Mouse (Mus musculus): ENCODE results near the gene B3galt5. TPM values are rescaled to one million over a fixed set of nuclear protein-coding genes. Genes with fewer than 3 reads are reported as not detected.
A peak's percentile ranks its signal among the peaks of the same experiment; 100 is the strongest.

Gene B3galt5
- total RNA-seq, 1 experiment = not detected

- H3K4me3 ChIP-seq (ENCODE audit: insufficient read depth in 1 of 2, low read depth in 1 of 2, low read length in 2 of 2, poor library complexity in 1 of 2, severe bottlenecking in 1 of 2) = no peak overlapping the region
- in situ Hi-C loops (cut with MboI; ENCODE audit: low sequenced_read_pairs in 2 of 2, unreplicated experiment in 2 of 2) = loop anchor here (5.0 to 10.0 kb wide), 2 partner anchors 114 to 116 kb away; no protein-coding TSS in a partner anchor
- H3K9ac ChIP-seq (ENCODE audit: insufficient read depth, low read depth, low read length, poor library complexity, severe bottlenecking) = no peak overlapping the region
- no peak for DNase-seq (ENCODE audit: low read depth, low spot score)
- no peaks in the 10 kb centered on the region for H3K9me3 ChIP-seq (ENCODE audit: control insufficient read depth, insufficient read depth, low read depth, low read length)
- H3K4me1 ChIP-seq (ENCODE audit: control insufficient read depth in 2 of 2, insufficient read depth in 2 of 2, low read length in 2 of 2, poor library complexity in 1 of 2) = no peaks in the 10 kb centered on the region
- no peak for TF ChIP-seq ZC3H11A (IDR thresholded peaks at IDR 0.05; ENCODE audit: borderline replicate concordance, low read depth, low read length)
- no peak for TF ChIP-seq MAFK (IDR thresholded peaks at IDR 0.05; ENCODE audit: insufficient read depth, low read depth, low read length)
- TF ChIP-seq HCFC1 (IDR thresholded peaks at IDR 0.05; ENCODE audit: borderline replicate concordance, insufficient read depth, low read length) = no peak
- no peak for TF ChIP-seq CHD2 (IDR thresholded peaks at IDR 0.05; ENCODE audit: low read depth, low read length)
- TF ChIP-seq ZNF384 (IDR thresholded peaks at IDR 0.05; ENCODE audit: low read depth, low read length) = no peak
- no peak overlapping the region for H3K27ac ChIP-seq (ENCODE audit: insufficient read depth, low read depth, low read length, poor library complexity, severe bottlenecking)
- no peaks in the 10 kb centered on the region for H3K36me3 ChIP-seq (ENCODE audit: control insufficient read depth, insufficient read depth, low read length, poor library complexity, severe bottlenecking)
These were observed 7.2 kb upstream of the B3galt5 start for GRCm38 (mm10) chr16:96228438-96228837.

GRCm38 (mm10) chr16:96229044-96229555 is 6.5 kb upstream of the B3galt5 start:
- TF ChIP-seq ZC3H11A (IDR thresholded peaks at IDR 0.05; ENCODE audit: borderline replicate concordance, low read depth, low read length) = no peak
- no peak for TF ChIP-seq ZNF384 (IDR thresholded peaks at IDR 0.05; ENCODE audit: low read depth, low read length)
- TF ChIP-seq MAFK (IDR thresholded peaks at IDR 0.05; ENCODE audit: insufficient read depth, low read depth, low read length) = no peak
- TF ChIP-seq HCFC1 (IDR thresholded peaks at IDR 0.05; ENCODE audit: borderline replicate concordance, insufficient read depth, low read length) = no peak
- no peak for TF ChIP-seq CHD2 (IDR thresholded peaks at IDR 0.05; ENCODE audit: low read depth, low read length)
- no peak overlapping the region for H3K4me3 ChIP-seq (ENCODE audit: insufficient read depth in 1 of 2, low read depth in 1 of 2, low read length in 2 of 2, poor library complexity in 1 of 2, severe bottlenecking in 1 of 2)
- no peak for DNase-seq (ENCODE audit: low read depth, low spot score)
- no peaks in the 10 kb centered on the region for H3K4me1 ChIP-seq (ENCODE audit: control insufficient read depth in 2 of 2, insufficient read depth in 2 of 2, low read length in 2 of 2, poor library complexity in 1 of 2)
- no peak overlapping the region for H3K27ac ChIP-seq (ENCODE audit: insufficient read depth, low read depth, low read length, poor library complexity, severe bottlenecking)
- H3K9ac ChIP-seq (ENCODE audit: insufficient read depth, low read depth, low read length, poor library complexity, severe bottlenecking) = no peak overlapping the region
- H3K36me3 ChIP-seq (ENCODE audit: control insufficient read depth, insufficient read depth, low read length, poor library complexity, severe bottlenecking) = no peaks in the 10 kb centered on the region
- in situ Hi-C loops (cut with MboI; ENCODE audit: low sequenced_read_pairs in 2 of 2, unreplicated experiment in 2 of 2) = loop anchor here (5.0 to 10.0 kb wide), 2 partner anchors 113 to 116 kb away; no protein-coding TSS in a partner anchor
- H3K9me3 ChIP-seq (ENCODE audit: control insufficient read depth, insufficient read depth, low read depth, low read length) = no peaks in the 10 kb centered on the region

GRCm38 (mm10) chr16:96230411-96230810 is 5.2 kb upstream of the B3galt5 start:
- no peak for TF ChIP-seq CHD2 (IDR thresholded peaks at IDR 0.05; ENCODE audit: low read depth, low read length)
- peak; percentile 82; the same call in 1 of the 2 replicates for TF ChIP-seq ZC3H11A (IDR thresholded peaks at IDR 0.05; ENCODE audit: borderline replicate concordance, low read depth, low read length)
- Histone ChIP-seq H3K9ac (ENCODE audit: insufficient read depth, low read depth, low read length, poor library complexity, severe bottlenecking) (no peak overlapping the region), H3K36me3 (ENCODE audit: control insufficient read depth, insufficient read depth, low read length, poor library complexity, severe bottlenecking) (no peaks in the 10 kb centered on the region), H3K9me3 (ENCODE audit: control insufficient read depth, insufficient read depth, low read depth, low read length) (no peaks in the 10 kb centered on the region), H3K4me1 (ENCODE audit: control insufficient read depth in 2 of 2, insufficient read depth in 2 of 2, low read length in 2 of 2, poor library complexity in 1 of 2) (no peaks in the 10 kb centered on the region), H3K27ac (ENCODE audit: insufficient read depth, low read depth, low read length, poor library complexity, severe bottlenecking) (no peak overlapping the region), H3K4me3 (ENCODE audit: insufficient read depth in 1 of 2, low read depth in 1 of 2, low read length in 2 of 2, poor library complexity in 1 of 2, severe bottlenecking in 1 of 2) (no peak overlapping the region)
- DNase-seq (ENCODE audit: low read depth, low spot score) = peak; percentile 62
- in situ Hi-C loops (cut with MboI; ENCODE audit: low sequenced_read_pairs in 2 of 2, unreplicated experiment in 2 of 2) = no loop called here

- in situ Hi-C loops (cut with MboI; ENCODE audit: low sequenced_read_pairs in 2 of 2, unreplicated experiment in 2 of 2) = no loop called here
- H3K4me3 ChIP-seq (ENCODE audit: insufficient read depth in 1 of 2, low read depth in 1 of 2, low read length in 2 of 2, poor library complexity in 1 of 2, severe bottlenecking in 1 of 2) = no peak overlapping the region
- no peaks in the 10 kb centered on the region for H3K4me1 ChIP-seq (ENCODE audit: control insufficient read depth in 2 of 2, insufficient read depth in 2 of 2, low read length in 2 of 2, poor library complexity in 1 of 2)
- DNase-seq (ENCODE audit: low read depth, low spot score) = no peak
- no peaks in the 10 kb centered on the region for H3K9me3 ChIP-seq (ENCODE audit: control insufficient read depth, insufficient read depth, low read depth, low read length)
- H3K9ac ChIP-seq (ENCODE audit: insufficient read depth, low read depth, low read length, poor library complexity, severe bottlenecking) = no peak overlapping the region
- no peak for TF ChIP-seq HCFC1 (IDR thresholded peaks at IDR 0.05; ENCODE audit: borderline replicate concordance, insufficient read depth, low read length)
- no peaks in the 10 kb centered on the region for H3K36me3 ChIP-seq (ENCODE audit: control insufficient read depth, insufficient read depth, low read length, poor library complexity, severe bottlenecking)
- no peak overlapping the region for H3K27ac ChIP-seq (ENCODE audit: insufficient read depth, low read depth, low read length, poor library complexity, severe bottlenecking)
These were observed 4.3 kb upstream of the B3galt5 start for GRCm38 (mm10) chr16:96231251-96231650.

- TF ChIP-seq HCFC1 (IDR thresholded peaks at IDR 0.05; ENCODE audit: borderline replicate concordance, insufficient read depth, low read length) = no peak
- no peak for TF ChIP-seq ZC3H11A (IDR thresholded peaks at IDR 0.05; ENCODE audit: borderline replicate concordance, low read depth, low read length)
- no peak for TF ChIP-seq ZNF384 (IDR thresholded peaks at IDR 0.05; ENCODE audit: low read depth, low read length)
- no peak for TF ChIP-seq CHD2 (IDR thresholded peaks at IDR 0.05; ENCODE audit: low read depth, low read length)
- TF ChIP-seq MAFK (IDR thresholded peaks at IDR 0.05; ENCODE audit: insufficient read depth, low read depth, low read length) = no peak
- DNase-seq (ENCODE audit: low read depth, low spot score) = no peak
These were observed 3.6 kb upstream of the B3galt5 start for GRCm38 (mm10) chr16:96231974-96232373.

More at GRCm38 (mm10) chr16:96231974-96232373, 3.6 kb upstream of the B3galt5 start:
- no peak overlapping the region for H3K9ac ChIP-seq (ENCODE audit: insufficient read depth, low read depth, low read length, poor library complexity, severe bottlenecking)
- in situ Hi-C loops (cut with MboI; ENCODE audit: low sequenced_read_pairs in 2 of 2, unreplicated experiment in 2 of 2) = no loop called here
- no peak overlapping the region for H3K4me3 ChIP-seq (ENCODE audit: insufficient read depth in 1 of 2, low read depth in 1 of 2, low read length in 2 of 2, poor library complexity in 1 of 2, severe bottlenecking in 1 of 2)
- H3K4me1 ChIP-seq (ENCODE audit: control insufficient read depth in 2 of 2, insufficient read depth in 2 of 2, low read length in 2 of 2, poor library complexity in 1 of 2) = no peaks in the 10 kb centered on the region
- H3K9me3 ChIP-seq (ENCODE audit: control insufficient read depth, insufficient read depth, low read depth, low read length) = no peaks in the 10 kb centered on the region
- no peaks in the 10 kb centered on the region for H3K36me3 ChIP-seq (ENCODE audit: control insufficient read depth, insufficient read depth, low read length, poor library complexity, severe bottlenecking)
- no peak overlapping the region for H3K27ac ChIP-seq (ENCODE audit: insufficient read depth, low read depth, low read length, poor library complexity, severe bottlenecking)
